Mouse (Mus musculus) hindbrain, embryonic 14.5 days (tissue): ENCODE measurements around the gene Lmod2. TPM values are rescaled to one million over a fixed set of nuclear protein-coding genes. Genes with fewer than 3 reads are reported as not detected.
A peak's percentile ranks its signal among the peaks of the same experiment; 100 is the strongest.

Source experiments
- ATAC-seq: fragments of 200-750 bp; cut with Nextera tagmentation; 2 replicates; pipeline ENCODE4 v1.8.0; 2017; ENCODE audit warnings: moderate number of reproducible peaks, mild to moderate bottlenecking, moderate TSS enrichment, moderate library complexity; ENCODE audit not compliant: low FRiP score
- DNase-seq: peaks from one replicate; pipeline ENCODE4 v3.0.0-alpha.2; 2015; ENCODE audit warnings: low spot score
- H3K27ac ChIP-seq: fragments of 300-500 bp; sonication (generic); 2 replicates; pipeline ENCODE4 v1.5.1; 2014; ENCODE audit warnings: mild to moderate bottlenecking, moderate library complexity
- H3K27me3 ChIP-seq: fragments of 300-500 bp; sonication (generic); 2 replicates; pipeline ENCODE4 v1.6.1; 2014; ENCODE audit warnings: mild to moderate bottlenecking, low read length, mixed read lengths; ENCODE audit not compliant: control insufficient read depth, insufficient read depth
- H3K36me3 ChIP-seq: fragments of 300-500 bp; sonication (generic); replicated peaks from 2 replicates; pipeline ENCODE4 v1.6.1; 2014; ENCODE audit not compliant: control insufficient read depth, insufficient read depth
- H3K4me1 ChIP-seq: fragments of 300-500 bp; sonication (generic); replicated peaks from 2 replicates; pipeline ENCODE4 v1.6.1; 2014; ENCODE audit warnings: antibody characterized with exemption, low read length, mixed read lengths; ENCODE audit not compliant: control insufficient read depth, insufficient read depth
- H3K4me2 ChIP-seq: fragments of 300-500 bp; sonication (generic); replicated peaks from 2 replicates; pipeline ENCODE4 v1.6.1; 2014; ENCODE audit warnings: mild to moderate bottlenecking, moderate library complexity
- H3K4me3 ChIP-seq: fragments of 300-500 bp; sonication (generic); replicated peaks from 2 replicates; pipeline ENCODE4 v1.5.1; 2014; ENCODE audit warnings: mild to moderate bottlenecking, low read length
- H3K9ac ChIP-seq: fragments of 300-500 bp; sonication (generic); 2 replicates; pipeline ENCODE4 v1.6.1; 2014
- H3K9me3 ChIP-seq: fragments of 300-500 bp; sonication (generic); 2 replicates; pipeline ENCODE4 v1.6.1; 2016; ENCODE audit warnings: low read length; ENCODE audit not compliant: control insufficient read depth
- WGBS: fragments of 180-500 bp; shearing (Covaris S2); extraction: QIAGEN DNeasy Blood & Tissue Kit; methylation state at CpG from one replicate; pipeline ENCODE4 v1.1.7; 2014; 5-methylcytosine and 5-hydroxymethylcytosine counted together
- polyA plus RNA-seq: library from polyadenylated mRNA; unstranded; fragments of >200 nt; fragmentation: Nextera tagmentation; extraction: Ambion mirVana; gene quantifications from 2 replicates; pipeline ENCODE4 v1.2.1, GENCODE M21; 2014

Gene Lmod2
- polyA plus RNA-seq, 1 experiment from 2014 or later, result not detected

DNA sequence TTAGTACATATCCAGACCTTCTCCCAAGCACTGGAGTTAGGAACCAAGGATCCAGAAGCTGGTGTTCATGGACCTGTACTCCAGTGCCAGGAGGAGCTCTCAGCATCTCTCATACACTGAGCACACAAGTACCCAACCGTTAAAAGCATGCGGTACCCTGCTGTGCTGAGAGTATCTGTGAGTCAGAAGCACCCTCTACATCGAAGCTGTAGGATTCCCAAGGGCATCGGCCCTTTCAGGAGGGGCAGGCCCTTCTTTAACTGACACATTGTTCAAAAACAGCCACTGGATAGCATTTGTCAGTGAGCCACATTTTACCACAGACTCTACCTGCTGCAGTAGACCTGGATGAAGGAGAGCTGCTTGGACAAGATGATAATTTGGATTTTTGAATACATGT is 10.6 kb downstream of the Lmod2 start:
- no peaks in the 10 kb centered on the region for H3K9me3 ChIP-seq
- 77% methylated on average over 4 of the region's 4 CpGs for WGBS
- no peak overlapping the region for H3K4me2 ChIP-seq
- no peak for ATAC-seq
- H3K36me3 ChIP-seq, result peaks cover 9% of the 10 kb centered on the region
- no peak overlapping the region for H3K27ac ChIP-seq
- H3K4me3 ChIP-seq, result no peak overlapping the region
- H3K27me3 ChIP-seq, result no peaks in the 10 kb centered on the region
- DNase-seq, result no peak
- no peaks in the 10 kb centered on the region for H3K4me1 ChIP-seq
- no peak overlapping the region for H3K9ac ChIP-seq

DNA sequence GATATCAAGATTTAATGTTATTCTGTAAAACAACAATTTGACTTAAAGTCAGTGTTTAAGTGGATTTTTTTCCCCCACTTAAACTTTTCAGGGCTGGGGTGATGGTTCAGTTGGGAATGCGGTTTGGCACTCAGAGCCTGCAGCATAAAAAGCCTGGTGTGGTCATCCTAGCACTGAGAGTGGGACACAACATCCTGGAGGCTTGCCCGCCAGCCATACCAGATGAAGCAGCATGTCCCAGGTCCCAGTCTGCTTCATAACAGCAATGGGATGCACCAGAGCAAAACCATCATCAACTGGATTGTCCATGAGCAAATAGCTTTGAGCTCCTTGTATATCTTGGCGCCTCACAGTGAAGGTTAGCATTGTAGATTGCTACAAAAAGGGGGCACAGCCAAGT is 11.1 kb downstream of the Lmod2 start:
- H3K27me3 ChIP-seq, result no peaks in the 10 kb centered on the region
- 92% methylated on average over 3 of the region's 3 CpGs for WGBS
- no peak for ATAC-seq

GRCm38 (mm10) chr6:24609531-24609930 is 12.0 kb downstream of the Lmod2 start:
- no peak for DNase-seq
- Histone ChIP-seq H3K9ac (no peak overlapping the region), H3K27ac (no peak overlapping the region), H3K27me3 (no peaks in the 10 kb centered on the region), H3K36me3 (peaks cover 22% of the 10 kb centered on the region), H3K4me2 (no peak overlapping the region), H3K4me3 (no peak overlapping the region), H3K9me3 (no peaks in the 10 kb centered on the region), H3K4me1 (no peaks in the 10 kb centered on the region)
- no peak for ATAC-seq
- WGBS, result 83% methylated on average over 4 of the region's 4 CpGs

More for the DNA sequence above, 11.1 kb downstream of the Lmod2 start:
- Histone ChIP-seq H3K36me3 (peaks cover 14% of the 10 kb centered on the region), H3K4me2 (no peak overlapping the region), H3K27ac (no peak overlapping the region), H3K9me3 (no peaks in the 10 kb centered on the region), H3K4me3 (no peak overlapping the region), H3K4me1 (no peaks in the 10 kb centered on the region), H3K9ac (no peak overlapping the region)
- no peak for DNase-seq

- no peak overlapping the region for H3K9ac ChIP-seq
- 92% methylated on average over 4 of the region's 4 CpGs for WGBS
- no peak overlapping the region for H3K27ac ChIP-seq
- H3K4me1 ChIP-seq, result no peaks in the 10 kb centered on the region
- H3K9me3 ChIP-seq, result no peaks in the 10 kb centered on the region
- H3K4me2 ChIP-seq, result no peak overlapping the region
- H3K36me3 ChIP-seq, result peaks cover 30% of the 10 kb centered on the region
- H3K4me3 ChIP-seq, result no peak overlapping the region
- DNase-seq (no peak), ATAC-seq (no peak)
- H3K27me3 ChIP-seq, result no peaks in the 10 kb centered on the region
These were observed 12.8 kb downstream of the Lmod2 start for GRCm38 (mm10) chr6:24610358-24610757.

- Histone ChIP-seq H3K9ac (no peak overlapping the region), H3K4me2 (no peak overlapping the region), H3K27ac (no peak overlapping the region), H3K36me3 (peaks cover 45% of the 10 kb centered on the region), H3K9me3 (no peaks in the 10 kb centered on the region), H3K4me1 (no peaks in the 10 kb centered on the region), H3K27me3 (no peaks in the 10 kb centered on the region), H3K4me3 (no peak overlapping the region)
- ATAC-seq (no peak), DNase-seq (no peak)
- 94% methylated on average over 7 of the region's 7 CpGs for WGBS
These were observed 14.7 kb downstream of the Lmod2 start for GRCm38 (mm10) chr6:24612074-24612755.

DNA sequence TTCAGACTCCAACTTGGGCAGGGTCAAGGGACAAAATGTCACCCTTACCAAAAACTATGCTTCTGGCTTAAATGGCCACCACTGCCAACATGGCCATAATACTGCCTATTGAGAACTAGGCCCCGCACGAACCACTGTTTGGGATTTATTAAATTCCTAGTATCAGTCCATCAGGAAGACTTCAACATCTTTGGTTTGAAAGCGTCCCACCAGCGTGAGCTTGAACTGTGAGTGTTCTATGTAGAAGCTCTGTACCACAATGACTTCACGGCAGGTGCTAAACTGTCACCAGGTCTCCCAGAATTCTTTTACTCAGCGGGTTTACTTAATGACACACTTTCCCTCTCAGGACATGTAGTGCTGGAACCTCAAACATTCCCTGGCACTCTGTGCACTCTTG is 15.8 kb downstream of the Lmod2 start:
- Histone ChIP-seq H3K9ac (no peak overlapping the region), H3K4me2 (no peak overlapping the region), H3K4me3 (no peak overlapping the region), H3K27me3 (no peaks in the 10 kb centered on the region), H3K4me1 (no peaks in the 10 kb centered on the region), H3K27ac (no peak overlapping the region), H3K9me3 (no peaks in the 10 kb centered on the region), H3K36me3 (peaks cover 56% of the 10 kb centered on the region)
- WGBS, result 95% methylated on average over 6 of the region's 6 CpGs
- ATAC-seq (no peak), DNase-seq (no peak)

- Histone ChIP-seq H3K9ac (no peak overlapping the region), H3K36me3 (peaks cover 56% of the 10 kb centered on the region), H3K4me3 (no peak overlapping the region), H3K9me3 (no peaks in the 10 kb centered on the region), H3K27ac (no peak overlapping the region), H3K4me1 (no peaks in the 10 kb centered on the region), H3K27me3 (no peaks in the 10 kb centered on the region), H3K4me2 (no peak overlapping the region)
- DNase-seq, result no peak
- ATAC-seq, result no peak
- WGBS, result 72% methylated on average over 4 of the region's 4 CpGs
These were observed 16.4 kb downstream of the Lmod2 start for GRCm38 (mm10) chr6:24613918-24614317.

- WGBS, result 86% methylated on average over 4 of the region's 4 CpGs
These were observed 19.2 kb downstream of the Lmod2 start for GRCm38 (mm10) chr6:24616746-24617145.

GRCm38 (mm10) chr6:24619285-24620045 is 21.9 kb downstream of the Lmod2 start:
- DNase-seq (no peak), ATAC-seq (peak; percentile 48)
- Histone ChIP-seq H3K4me3 (no peak overlapping the region), H3K36me3 (peaks cover 63% of the 10 kb centered on the region), H3K27ac (no peak overlapping the region), H3K4me1 (no peaks in the 10 kb centered on the region), H3K4me2 (no peak overlapping the region), H3K9me3 (no peaks in the 10 kb centered on the region), H3K27me3 (no peaks in the 10 kb centered on the region), H3K9ac (no peak overlapping the region)
- 75% methylated on average over 6 of the region's 6 CpGs for WGBS

More at GRCm38 (mm10) chr6:24616746-24617145, 19.2 kb downstream of the Lmod2 start:
- Histone ChIP-seq H3K27ac (no peak overlapping the region), H3K4me1 (no peaks in the 10 kb centered on the region), H3K9me3 (no peaks in the 10 kb centered on the region), H3K27me3 (no peaks in the 10 kb centered on the region), H3K36me3 (peaks cover 63% of the 10 kb centered on the region), H3K4me2 (no peak overlapping the region), H3K4me3 (no peak overlapping the region), H3K9ac (no peak overlapping the region)
- ATAC-seq, result no peak
- no peak for DNase-seq
